Mouse (Mus musculus): ENCODE data around the gene Rab31.

DNA sequence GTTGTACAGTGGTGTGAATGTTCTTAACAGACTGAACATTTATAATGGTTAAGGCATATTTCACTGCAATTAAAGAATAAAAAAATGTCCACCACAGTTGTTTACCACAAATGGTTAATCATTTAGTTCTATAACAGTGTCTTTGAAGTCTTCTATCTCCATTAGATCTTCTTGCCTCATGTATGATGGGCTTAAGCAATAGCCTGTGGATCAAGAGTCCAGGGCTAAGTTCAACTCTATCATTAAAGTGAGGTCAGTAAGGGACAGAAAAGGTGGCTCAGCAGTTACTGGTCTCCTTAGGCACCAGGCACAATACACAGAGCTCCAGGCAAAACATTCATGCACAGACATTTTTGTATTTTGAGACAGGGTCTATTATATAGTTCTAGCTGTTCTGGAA is 149.4 kb downstream of the Rab31 start:
- TF ChIP-seq CTCF (conservative IDR thresholded peaks at IDR 0.05; ENCODE audit: insufficient read depth, insufficient read length, low read depth, low read length) (no peak), POLR2A (IDR thresholded peaks at IDR 0.05; ENCODE audit: low read depth, low read length) (no peak)
